Mouse (Mus musculus): ENCODE data around the gene Sun1. TPM values are rescaled to one million over a fixed set of nuclear protein-coding genes. Genes with fewer than 3 reads are reported as not detected.

Sun1 gene
- polyA plus RNA-seq, 1 experiment from 2014 or later = 8.6 TPM

DNA sequence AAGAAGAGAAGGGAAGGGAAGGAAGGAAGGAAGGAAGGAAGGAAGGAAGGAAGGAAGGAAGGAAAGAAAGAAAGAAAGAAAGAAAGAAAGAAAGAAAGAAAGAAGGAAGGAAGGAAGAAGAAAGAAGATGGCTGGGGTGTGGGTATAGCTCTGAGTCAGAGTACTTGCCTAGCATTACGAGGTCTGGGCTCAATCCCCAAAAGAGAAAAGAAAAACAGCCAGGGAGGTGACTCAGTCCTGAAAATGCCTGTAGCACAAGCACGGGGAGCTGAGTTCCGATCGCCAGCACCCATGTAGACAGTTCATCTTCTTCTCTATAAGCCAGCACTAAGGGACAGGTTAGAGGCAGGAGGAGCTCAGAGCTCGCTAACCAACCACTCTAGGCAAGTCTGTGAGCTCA is 10.7 kb upstream of the Sun1 start:
- 91% methylated on average over 5 of the region's 5 CpGs for WGBS (ENCODE audit: insufficient replicate concordance)

GRCm38 (mm10) chr5:139190958-139191357 is 9.5 kb upstream of the Sun1 start:
- H3K27ac ChIP-seq (ENCODE audit: low read depth) = no peak overlapping the region

More for the DNA sequence above, 10.7 kb upstream of the Sun1 start:
- no peak for ATAC-seq
- Histone ChIP-seq H3K27ac (ENCODE audit: low read depth) (no peak overlapping the region), H3K9ac (replicated peaks) (no peak overlapping the region), H3K4me3 (ENCODE audit: low read depth, low read length) (no peak overlapping the region), H3K9me3 (ENCODE audit: low read length) (no peaks in the 10 kb centered on the region), H3K4me2 (ENCODE audit: low read depth, low read length) (no peak overlapping the region), H3K4me1 (ENCODE audit: insufficient read depth) (no peaks in the 10 kb centered on the region), H3K27me3 (ENCODE audit: insufficient read depth, low read length) (no peaks in the 10 kb centered on the region), H3K36me3 (replicated peaks; ENCODE audit: insufficient read depth, low read length) (peaks cover 8% of the 10 kb centered on the region; the same call in 1 of the 2 replicates)
- TF ChIP-seq EP300 (IDR thresholded peaks at IDR 0.05; ENCODE audit: low read depth) (no peak), CTCF (IDR thresholded peaks at IDR 0.05; ENCODE audit: low read depth) (no peak)
- no peak for DNase-seq

GRCm38 (mm10) chr5:139198779-139199178 is 1.7 kb upstream of the Sun1 start:
- H3K9ac ChIP-seq (replicated peaks) = no peak overlapping the region
- H3K9me3 ChIP-seq (ENCODE audit: low read length) = no peaks in the 10 kb centered on the region
- WGBS (ENCODE audit: insufficient replicate concordance) = 73% methylated on average over 3 of the region's 3 CpGs

More at GRCm38 (mm10) chr5:139190958-139191357, 9.5 kb upstream of the Sun1 start:
- H3K4me1 ChIP-seq (ENCODE audit: insufficient read depth) = peaks cover 4% of the 10 kb centered on the region; the same call in 1 of the 2 replicates
- H3K9ac ChIP-seq (replicated peaks) = no peak overlapping the region
- DNase-seq = no peak
- no peaks in the 10 kb centered on the region for H3K9me3 ChIP-seq (ENCODE audit: low read length)
- H3K4me3 ChIP-seq (ENCODE audit: low read depth, low read length) = no peak overlapping the region
- WGBS (ENCODE audit: insufficient replicate concordance) = 75% methylated on average over 5 of the region's 5 CpGs
- no peak for ATAC-seq
- no peak overlapping the region for H3K4me2 ChIP-seq (ENCODE audit: low read depth, low read length)
- H3K27me3 ChIP-seq (ENCODE audit: insufficient read depth, low read length) = no peaks in the 10 kb centered on the region
- TF ChIP-seq CTCF (IDR thresholded peaks at IDR 0.05; ENCODE audit: low read depth) = no peak
- TF ChIP-seq EP300 (IDR thresholded peaks at IDR 0.05; ENCODE audit: low read depth) = no peak
- peaks cover 3% of the 10 kb centered on the region; the same call in 1 of the 2 replicates for H3K36me3 ChIP-seq (replicated peaks; ENCODE audit: insufficient read depth, low read length)

GRCm38 (mm10) chr5:139199636-139199994 is 822 bp upstream of the Sun1 start:
- H3K4me1 ChIP-seq (ENCODE audit: insufficient read depth) = peaks cover 60% of the 10 kb centered on the region
- H3K9me3 ChIP-seq (ENCODE audit: low read length) = no peaks in the 10 kb centered on the region
- 29% methylated on average over 2 of the region's 2 CpGs for WGBS (ENCODE audit: insufficient replicate concordance)
- peak overlapping the region; percentile 85 for H3K27ac ChIP-seq (ENCODE audit: low read depth)
- peak overlapping the region; percentile 76 for H3K4me3 ChIP-seq (ENCODE audit: low read depth, low read length)
- no peaks in the 10 kb centered on the region for H3K27me3 ChIP-seq (ENCODE audit: insufficient read depth, low read length)
- TF ChIP-seq EP300 (IDR thresholded peaks at IDR 0.05; ENCODE audit: low read depth) = no peak
- TF ChIP-seq CTCF (IDR thresholded peaks at IDR 0.05; ENCODE audit: low read depth) = no peak
- no peak for DNase-seq
- H3K4me2 ChIP-seq (ENCODE audit: low read depth, low read length) = peak overlapping the region; percentile 98
- ATAC-seq = no peak
- peak overlapping the region; percentile 89 for H3K9ac ChIP-seq (replicated peaks)
- no peaks in the 10 kb centered on the region for H3K36me3 ChIP-seq (replicated peaks; ENCODE audit: insufficient read depth, low read length)

More at GRCm38 (mm10) chr5:139198779-139199178, 1.7 kb upstream of the Sun1 start:
- Histone ChIP-seq H3K4me2 (ENCODE audit: low read depth, low read length) (no peak overlapping the region), H3K4me3 (ENCODE audit: low read depth, low read length) (no peak overlapping the region), H3K27me3 (ENCODE audit: insufficient read depth, low read length) (no peaks in the 10 kb centered on the region), H3K4me1 (ENCODE audit: insufficient read depth) (peaks cover 51% of the 10 kb centered on the region), H3K27ac (ENCODE audit: low read depth) (peak overlapping the region; percentile 85; the same call in 1 of the 2 replicates), H3K36me3 (replicated peaks; ENCODE audit: insufficient read depth, low read length) (no peaks in the 10 kb centered on the region)
- no peak for TF ChIP-seq CTCF (IDR thresholded peaks at IDR 0.05; ENCODE audit: low read depth)
- no peak for TF ChIP-seq EP300 (IDR thresholded peaks at IDR 0.05; ENCODE audit: low read depth)
- no peak for DNase-seq
- no peak for ATAC-seq

GRCm38 (mm10) chr5:139200770-139201569 is 533 bp downstream of the Sun1 start:
- Histone ChIP-seq H3K27me3 (ENCODE audit: insufficient read depth, low read length) (no peaks in the 10 kb centered on the region), H3K36me3 (replicated peaks; ENCODE audit: insufficient read depth, low read length) (no peaks in the 10 kb centered on the region), H3K4me1 (ENCODE audit: insufficient read depth) (peaks cover 60% of the 10 kb centered on the region), H3K9me3 (ENCODE audit: low read length) (no peaks in the 10 kb centered on the region), H3K27ac (ENCODE audit: low read depth) (peak overlapping the region; percentile 75), H3K4me2 (ENCODE audit: low read depth, low read length) (peak overlapping the region; percentile 98), H3K4me3 (ENCODE audit: low read depth, low read length) (peak overlapping the region; percentile 76), H3K9ac (replicated peaks) (peak overlapping the region; percentile 89)
- TF ChIP-seq EP300 (IDR thresholded peaks at IDR 0.05; ENCODE audit: low read depth) (no peak), CTCF (IDR thresholded peaks at IDR 0.05; ENCODE audit: low read depth) (no peak)
- WGBS (ENCODE audit: insufficient replicate concordance) = 2% methylated on average over 50 of the region's 57 CpGs
- DNase-seq (no peak), ATAC-seq (peak; percentile 14)

- Histone ChIP-seq H3K36me3 (replicated peaks; ENCODE audit: insufficient read depth, low read length) (no peaks in the 10 kb centered on the region), H3K9ac (replicated peaks) (peak overlapping the region; percentile 89; the same call in 1 of the 2 replicates), H3K9me3 (ENCODE audit: low read length) (no peaks in the 10 kb centered on the region), H3K4me1 (ENCODE audit: insufficient read depth) (peaks cover 51% of the 10 kb centered on the region), H3K27me3 (ENCODE audit: insufficient read depth, low read length) (no peaks in the 10 kb centered on the region), H3K4me2 (ENCODE audit: low read depth, low read length) (peak overlapping the region; percentile 98), H3K27ac (ENCODE audit: low read depth) (no peak overlapping the region), H3K4me3 (ENCODE audit: low read depth, low read length) (peak overlapping the region; percentile 76)
- 61% methylated on average over 11 of the region's 11 CpGs for WGBS (ENCODE audit: insufficient replicate concordance)
- no peak for DNase-seq
- ATAC-seq = no peak
- TF ChIP-seq CTCF (IDR thresholded peaks at IDR 0.05; ENCODE audit: low read depth) = no peak
- no peak for TF ChIP-seq EP300 (IDR thresholded peaks at IDR 0.05; ENCODE audit: low read depth)
These were observed 1.7 kb downstream of the Sun1 start for GRCm38 (mm10) chr5:139202127-139202526.
